Mouse (Mus musculus): ENCODE measurements around the gene Ppip5k2.

GRCm38 (mm10) chr1:97676115-97676514 lies 94.1 kb downstream of the Ppip5k2 start:
- no peak for TF ChIP-seq CTCF (conservative IDR thresholded peaks at IDR 0.05; ENCODE audit: low read length)
- TF ChIP-seq POU5F1 (IDR thresholded peaks at IDR 0.05; ENCODE audit: borderline replicate concordance, low read length): no peak
- TF ChIP-seq NANOG (IDR thresholded peaks at IDR 0.05; ENCODE audit: borderline replicate concordance, low read length): no peak

Measured in E14TG2a.4 (cell line).